Mouse (Mus musculus) brain, embryonic 14.5 days (tissue): Measurements from ENCODE around the gene Ppip5k1.

Experiments used
- CTCF ChIP-seq: fragments of 200-500 bp; IDR thresholded peaks from 2 replicates; pipeline ENCODE4 v1.5.1; 2012; ENCODE audit warnings: inconsistent platforms, mild to moderate bottlenecking, moderate library complexity, borderline replicate concordance; ENCODE audit not compliant: insufficient read depth, insufficient read length; ENCODE audit errors: extremely low read depth
- POLR2A ChIP-seq: fragments of 200-500 bp; IDR thresholded peaks from 2 replicates; pipeline ENCODE4 v1.6.1; 2012; ENCODE audit warnings: mild to moderate bottlenecking, inconsistent platforms, borderline replicate concordance; ENCODE audit not compliant: poor library complexity, insufficient read depth, insufficient read length, severe bottlenecking; ENCODE audit errors: extremely low read depth

GRCm38 (mm10) chr2:121353156-121353555 is 2.0 kb downstream of the Ppip5k1 start:
- TF ChIP-seq CTCF = no peak
- no peak for TF ChIP-seq POLR2A
